Mouse (Mus musculus) CD4-positive naive resting alpha-beta T cell, adult 76 days (primary cell): ENCODE results near the gene Ints13. TPM values are rescaled to one million over a fixed set of nuclear protein-coding genes. Genes with fewer than 3 reads are reported as not detected.

Experiments used
- total RNA-seq: library from RNA; stranded (reverse); gene quantifications from one replicate; pipeline ENCODE4 v1.2.4, GENCODE M21; 2023

Ints13 gene
- total RNA-seq = 83.0 TPM

GRCm38 (mm10) chr6:146577310-146578109 is at the start of gene Ints13:
Gene Ints13, minus strand, starts transcription at chr6:146577835.

GRCm38 (mm10) chr6:146576903-146577302 is 732 bp downstream of the Ints13 start, which contains the start of gene Fgfr1op2:
Gene Fgfr1op2, plus strand, starts transcription at chr6:146577203.

GRCm38 (mm10) chr6:146501866-146502804 is 75.5 kb downstream of the Ints13 start, which contains the start of gene Itpr2:
Gene Itpr2, minus strand, starts transcription at chr6:146502223.

Other genes starting within 250 kb of the Ints13 start
- 219 TPM for gene Itpr2, start 75.6 kb downstream of the Ints13 start, total RNA-seq
- gene Fgfr1op2, start 632 bp downstream of the Ints13 start, total RNA-seq = 75.3 TPM
- gene Med21, start 64.7 kb upstream of the Ints13 start, total RNA-seq = 39.0 TPM
- 5.9 TPM for gene Tm7sf3, start 65.0 kb upstream of the Ints13 start, total RNA-seq
- gene Stk38l, start 147.2 kb upstream of the Ints13 start, total RNA-seq = 17.2 TPM
- 0.41 TPM for gene Arntl2, start 218.2 kb upstream of the Ints13 start, total RNA-seq